ENCODE assay signal across 33 mouse cellular contexts in genomic region chr14:112594715-112595114, GRCm38 (mm10).
"Had no signal": no experiment of that assay in that cellular context is flagged by ENCODE, and none has a peak within 500 bp of the region (broad histone marks: within the 10 kb centered on the region; RNA-seq: fewer than 3 reads in every experiment).

No protein-coding gene starts in this region.

- ATAC-seq: hindbrain, postnatal 0 days; inflammation-experienced regulatory T-cells, adult 6 months; intestine, embryonic 15.5 days; intestine, embryonic 16.5 days; intestine, postnatal 0 days had no signal

- H3K27me3 ChIP-seq: heart, embryonic 12.5 days; heart, embryonic 13.5 days; heart, embryonic 15.5 days; hindbrain, embryonic 12.5 days; hindbrain, embryonic 13.5 days; hindbrain, embryonic 15.5 days; intestine, embryonic 15.5 days; kidney, embryonic 15.5 days had no signal

- H3K27ac ChIP-seq: heart, embryonic 10.5 days; heart, embryonic 13.5 days; heart, embryonic 15.5 days; hindbrain, embryonic 10.5 days; hindbrain, embryonic 12.5 days; hindbrain, embryonic 13.5 days; hindbrain, embryonic 14.5 days; hindbrain, embryonic 15.5 days; hindbrain, postnatal 0 days; intestine, embryonic 15.5 days; kidney, embryonic 15.5 days; kidney, postnatal 0 days; layer of hippocampus, adult 2 months had no signal

- H3K36me3 ChIP-seq: heart, embryonic 10.5 days; heart, embryonic 12.5 days; heart, embryonic 13.5 days; heart, embryonic 15.5 days; hindbrain, embryonic 10.5 days; hindbrain, embryonic 12.5 days; hindbrain, embryonic 13.5 days; hindbrain, embryonic 15.5 days; intestine, embryonic 15.5 days; kidney, embryonic 15.5 days had no signal

- H3K4me1 ChIP-seq: heart, embryonic 10.5 days; heart, embryonic 12.5 days; heart, embryonic 13.5 days; heart, embryonic 15.5 days; hindbrain, embryonic 10.5 days; hindbrain, embryonic 12.5 days; hindbrain, embryonic 13.5 days; hindbrain, embryonic 15.5 days; intestine, embryonic 15.5 days; kidney, embryonic 15.5 days had no signal

- DNase-seq: heart, postnatal 10 days; heart, postnatal 14 days; heart, postnatal 36 days; heart, postnatal 4 days; kidney, adult 11 months; kidney, adult 18-20 months; kidney, adult 2 months; kidney, adult 8-10 months; kidney, adult 9 months; kidney, postnatal 10 days; kidney, postnatal 14 days; kidney, postnatal 36 days; kidney, postnatal 4 days; layer of hippocampus, adult 9-11 months; layer of hippocampus, postnatal 36 days had no signal

- H3K4me2 ChIP-seq: heart, embryonic 11.5 days; heart, embryonic 12.5 days; heart, embryonic 13.5 days; heart, embryonic 15.5 days; hindbrain, embryonic 12.5 days; hindbrain, embryonic 13.5 days; hindbrain, embryonic 14.5 days; hindbrain, embryonic 15.5 days; intestine, embryonic 15.5 days; kidney, embryonic 15.5 days had no signal

- H3K4me3 ChIP-seq: heart, embryonic 10.5 days; heart, embryonic 12.5 days; heart, embryonic 13.5 days; heart, embryonic 15.5 days; hindbrain, embryonic 10.5 days; hindbrain, embryonic 12.5 days; hindbrain, embryonic 13.5 days; hindbrain, embryonic 15.5 days; intestine, embryonic 15.5 days; kidney, embryonic 15.5 days; layer of hippocampus, adult 2 months had no signal

- H3K9ac ChIP-seq: heart, embryonic 12.5 days; heart, embryonic 13.5 days; heart, embryonic 15.5 days; hindbrain, embryonic 12.5 days; hindbrain, embryonic 13.5 days; hindbrain, embryonic 14.5 days; hindbrain, embryonic 15.5 days; intestine, embryonic 15.5 days; kidney, embryonic 15.5 days had no signal

- H3K9me3 ChIP-seq: heart, embryonic 10.5 days; heart, embryonic 12.5 days; heart, embryonic 15.5 days; hindbrain, embryonic 10.5 days; hindbrain, embryonic 12.5 days; hindbrain, embryonic 13.5 days; hindbrain, embryonic 15.5 days; intestine, embryonic 15.5 days; kidney, embryonic 15.5 days had no signal
